Mouse (Mus musculus) heart, postnatal 25 days (tissue): ENCODE results near the gene Stoml2. TPM values are rescaled to one million over a fixed set of nuclear protein-coding genes. Genes with fewer than 3 reads are reported as not detected.
A peak's percentile ranks its signal among the peaks of the same experiment; 100 is the strongest.

Experiments
- DNase-seq: peaks from one replicate; pipeline ENCODE4 v3.0.0; 2022; ENCODE audit warnings: low spot score
- intact Hi-C: fragments of 180-260 bp; cut with DNase I; formaldehyde crosslinking; loops from one replicate; pipeline ENCODE4 v1.15.1; 2025
- total RNA-seq, 2 experiments: library from RNA; stranded (reverse); gene quantifications; 2 replicates each; pipeline ENCODE4 v1.2.3; 2021

The Stoml2 gene
- 100 to 1,000 TPM; 104 to 108 TPM for total RNA-seq

- DNase-seq, result peak; percentile 82
- intact Hi-C loops, result no loop called here
These were observed at the start of gene Stoml2 for GRCm38 (mm10) chr4:43031237-43031995. TSS of gene Stoml2 (minus strand) at chr4:43031710.

GRCm38 (mm10) chr4:43078071-43078718, 46.7 kb upstream of the Stoml2 start:
- intact Hi-C loops, result no loop called here
- no peak for DNase-seq

GRCm38 (mm10) chr4:43074923-43075322, 43.4 kb upstream of the Stoml2 start:
- intact Hi-C loops, result no loop called here
- DNase-seq, result no peak

- no peak for DNase-seq
- intact Hi-C loops, result no loop called here
These were observed 34.0 kb upstream of the Stoml2 start for GRCm38 (mm10) chr4:43065471-43065870.

- DNase-seq, result no peak
- intact Hi-C loops, result no loop called here
These were observed 28.8 kb upstream of the Stoml2 start for GRCm38 (mm10) chr4:43060286-43060685.

GRCm38 (mm10) chr4:43059697-43060096, 28.2 kb upstream of the Stoml2 start:
- no peak for DNase-seq
- intact Hi-C loops, result loop anchor here (10.0 kb wide), 1 partner anchor 185 kb away; no protein-coding TSS in a partner anchor

- peak; percentile 88 for DNase-seq
- intact Hi-C loops, result loop anchor here (10.0 kb wide), 1 partner anchor 186 kb away; no protein-coding TSS in a partner anchor
These were observed 27.5 kb upstream of the Stoml2 start, which contains the start of gene Unc13b for GRCm38 (mm10) chr4:43058753-43059654. TSS of gene Unc13b (plus strand) at chr4:43058953.

GRCm38 (mm10) chr4:43058392-43058752, 26.9 kb upstream of the Stoml2 start:
- intact Hi-C loops, result loop anchor here (10.0 kb wide), 1 partner anchor 186 kb away; no protein-coding TSS in a partner anchor
- DNase-seq, result no peak

GRCm38 (mm10) chr4:43057654-43058053, 26.1 kb upstream of the Stoml2 start:
- intact Hi-C loops, result loop anchor here (10.0 kb wide), 1 partner anchor 187 kb away; no protein-coding TSS in a partner anchor
- DNase-seq, result no peak

GRCm38 (mm10) chr4:43052627-43053026, 21.1 kb upstream of the Stoml2 start:
- no peak for DNase-seq
- intact Hi-C loops, result loop anchor here (5.0 to 10.0 kb wide), 2 partner anchors 192 to 370 kb away; no protein-coding TSS in a partner anchor

GRCm38 (mm10) chr4:43047231-43047630, 15.7 kb upstream of the Stoml2 start:
- intact Hi-C loops, result loop anchor here (2.0 kb wide), 1 partner anchor 68 kb away; no protein-coding TSS in a partner anchor
- peak; percentile 52 for DNase-seq

GRCm38 (mm10) chr4:43046607-43047006, 15.1 kb upstream of the Stoml2 start:
- DNase-seq, result no peak
- intact Hi-C loops, result loop anchor here (2.0 kb wide), 1 partner anchor 68 kb away; no protein-coding TSS in a partner anchor

- DNase-seq, result peak; percentile 98
- intact Hi-C loops, result loop anchor here (2.0 kb wide), 1 partner anchor 69 kb away; no protein-coding TSS in a partner anchor
These were observed 14.3 kb upstream of the Stoml2 start, which contains the start of gene Fam214b for GRCm38 (mm10) chr4:43045659-43046302. TSS of gene Fam214b (minus strand) at chr4:43046220.

GRCm38 (mm10) chr4:43045285-43045658, 13.8 kb upstream of the Stoml2 start:
- intact Hi-C loops, result no loop called here
- no peak for DNase-seq

- DNase-seq, result peak; percentile 43
- intact Hi-C loops, result no loop called here
These were observed 13.2 kb upstream of the Stoml2 start for GRCm38 (mm10) chr4:43044673-43045072.

GRCm38 (mm10) chr4:43043644-43044357, 12.3 kb upstream of the Stoml2 start:
- intact Hi-C loops, result no loop called here
- peak; percentile 63 for DNase-seq

GRCm38 (mm10) chr4:43040881-43041547, 9.5 kb upstream of the Stoml2 start:
- intact Hi-C loops, result no loop called here

GRCm38 (mm10) chr4:43040114-43040572, 8.6 kb upstream of the Stoml2 start:
- peak; percentile 93 for DNase-seq
- intact Hi-C loops, result no loop called here

More at GRCm38 (mm10) chr4:43040881-43041547, 9.5 kb upstream of the Stoml2 start:
- no peak for DNase-seq
